Mouse (Mus musculus): ENCODE measurements around the gene St3gal5. TPM values are rescaled to one million over a fixed set of nuclear protein-coding genes. Genes with fewer than 3 reads are reported as not detected.
"Not testable (repeated sequence)": the region's sequence is repeated elsewhere in the genome, so short reads cannot be mapped to it uniquely, and the experiment has no call there.

The St3gal5 gene
- 77.9 and 78.5 TPM in 2 replicates for polyA plus RNA-seq (2014; fragmentation: Nextera tagmentation; extraction: Ambion mirVana)

DNA sequence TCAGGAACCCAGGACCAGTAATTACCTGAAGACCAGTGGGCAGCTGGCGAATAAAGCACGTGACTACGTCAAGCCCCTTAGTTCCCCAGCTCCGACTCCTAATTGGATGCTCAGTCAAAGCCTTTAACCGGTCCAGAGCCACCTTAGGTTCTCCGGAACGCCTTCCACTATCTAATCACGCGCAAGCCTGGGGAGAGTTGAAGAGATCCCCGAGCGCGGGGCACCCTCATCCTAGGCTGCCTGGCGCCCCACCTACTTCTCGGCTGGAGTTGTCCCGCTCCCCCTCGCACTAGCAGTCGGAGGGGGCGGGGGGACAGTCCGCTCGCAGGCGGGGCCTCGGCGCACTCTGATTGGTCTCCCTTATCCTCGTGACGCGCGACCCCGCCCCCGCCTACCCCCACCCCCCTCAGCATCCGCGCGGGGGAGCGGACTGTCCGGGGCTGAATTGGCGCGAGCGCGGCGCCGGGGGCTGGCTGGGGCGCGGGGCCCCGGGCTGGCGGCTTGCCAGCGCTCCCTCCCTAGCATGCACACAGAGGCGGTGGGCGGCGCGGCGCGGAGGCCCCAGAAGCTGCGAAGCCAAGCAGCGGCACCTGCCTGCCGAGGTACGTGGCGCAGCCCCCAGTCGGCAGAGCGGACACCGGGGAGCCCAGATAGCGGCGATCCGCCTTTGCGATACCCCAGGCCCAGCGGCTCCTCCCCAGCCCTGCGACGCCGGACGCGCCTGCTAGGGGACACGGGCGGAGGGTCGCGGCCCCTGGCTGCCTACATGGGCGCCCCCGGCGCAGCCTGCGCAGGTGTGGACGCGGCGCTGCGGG, at the start of gene St3gal5:
TSS of gene St3gal5 (plus strand) at position 412 of the 815 bp plus-strand sequence.
- ATAC-seq (ENCODE audit: low read depth): peak; percentile 97
- Histone ChIP-seq H3K36me3 (ENCODE audit: control insufficient read depth, insufficient read depth, low read length) (no peaks in the 10 kb centered on the region), H3K9me3 (ENCODE audit: control insufficient read depth, low read length) (no peaks in the 10 kb centered on the region), H3K27me3 (ENCODE audit: control insufficient read depth, insufficient read depth, low read length) (no peaks in the 10 kb centered on the region), H3K9ac (replicated peaks; ENCODE audit: low read depth, low read length) (peak within 1 kb of the TSS; percentile 86), H3K4me2 (ENCODE audit: low read depth, low read length) (peak within 1 kb of the TSS; percentile 79), H3K27ac (ENCODE audit: low read depth, low read length) (peak within 1 kb of the TSS; percentile 83), H3K4me1 (ENCODE audit: control insufficient read depth, insufficient read depth, low read length) (peaks cover 9% of the 10 kb centered on the region; the same call in 1 of the 2 replicates), H3K4me3 (ENCODE audit: low read depth, low read length) (peak within 1 kb of the TSS; percentile 91)
- under 1% methylated on average over 65 of the region's 81 CpGs for whole genome bisulfite sequencing

- WGBS: 90% methylated on average over 5 of the region's 5 CpGs
These were observed 48.7 kb upstream of the St3gal5 start for GRCm38 (mm10) chr6:72048643-72049042.

GRCm38 (mm10) chr6:72049941-72050340, 47.5 kb upstream of the St3gal5 start:
- Histone ChIP-seq H3K27ac (ENCODE audit: low read depth, low read length) (no peak overlapping the region), H3K4me2 (ENCODE audit: low read depth, low read length) (no peak overlapping the region), H3K9me3 (ENCODE audit: control insufficient read depth, low read length) (no peaks in the 10 kb centered on the region), H3K4me3 (ENCODE audit: low read depth, low read length) (no peak overlapping the region), H3K27me3 (ENCODE audit: control insufficient read depth, insufficient read depth, low read length) (no peaks in the 10 kb centered on the region), H3K9ac (replicated peaks; ENCODE audit: low read depth, low read length) (no peak overlapping the region), H3K36me3 (ENCODE audit: control insufficient read depth, insufficient read depth, low read length) (no peaks in the 10 kb centered on the region), H3K4me1 (ENCODE audit: control insufficient read depth, insufficient read depth, low read length) (no peaks in the 10 kb centered on the region)
- no peak for ATAC-seq (ENCODE audit: low read depth)
- WGBS: 65% methylated on average over 6 of the region's 6 CpGs

More at GRCm38 (mm10) chr6:72048643-72049042, 48.7 kb upstream of the St3gal5 start:
- Histone ChIP-seq H3K9ac (replicated peaks; ENCODE audit: low read depth, low read length) (no peak overlapping the region), H3K27ac (ENCODE audit: low read depth, low read length) (no peak overlapping the region), H3K9me3 (ENCODE audit: control insufficient read depth, low read length) (no peaks in the 10 kb centered on the region), H3K4me2 (ENCODE audit: low read depth, low read length) (no peak overlapping the region), H3K4me3 (ENCODE audit: low read depth, low read length) (no peak overlapping the region), H3K27me3 (ENCODE audit: control insufficient read depth, insufficient read depth, low read length) (no peaks in the 10 kb centered on the region), H3K36me3 (ENCODE audit: control insufficient read depth, insufficient read depth, low read length) (no peaks in the 10 kb centered on the region), H3K4me1 (ENCODE audit: control insufficient read depth, insufficient read depth, low read length) (no peaks in the 10 kb centered on the region)
- no peak for ATAC-seq (ENCODE audit: low read depth)

DNA sequence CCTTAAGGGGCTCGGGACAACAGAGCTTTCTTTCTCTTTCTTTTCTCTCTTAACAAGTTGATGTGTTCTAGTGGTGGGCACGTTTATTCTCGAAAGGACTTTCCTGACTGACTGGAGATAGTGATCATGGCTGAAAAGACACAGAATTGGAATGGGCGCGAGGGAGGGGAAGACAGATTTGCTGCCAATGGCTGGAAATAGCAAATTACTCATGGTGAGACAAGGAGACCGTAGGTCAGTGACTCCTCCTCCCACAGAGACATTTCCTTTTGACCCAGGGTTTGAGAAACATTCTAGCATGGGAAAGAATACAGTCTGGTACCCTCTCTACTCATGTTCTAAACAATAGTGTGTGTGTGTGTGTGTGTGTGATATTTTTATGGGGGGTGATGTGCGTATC, 46.6 kb upstream of the St3gal5 start:
- Histone ChIP-seq H3K27me3 (ENCODE audit: control insufficient read depth, insufficient read depth, low read length) (no peaks in the 10 kb centered on the region), H3K9ac (replicated peaks; ENCODE audit: low read depth, low read length) (no peak overlapping the region), H3K27ac (ENCODE audit: low read depth, low read length) (no peak overlapping the region), H3K4me3 (ENCODE audit: low read depth, low read length) (no peak overlapping the region), H3K4me2 (ENCODE audit: low read depth, low read length) (no peak overlapping the region), H3K4me1 (ENCODE audit: control insufficient read depth, insufficient read depth, low read length) (no peaks in the 10 kb centered on the region), H3K36me3 (ENCODE audit: control insufficient read depth, insufficient read depth, low read length) (no peaks in the 10 kb centered on the region), H3K9me3 (ENCODE audit: control insufficient read depth, low read length) (no peaks in the 10 kb centered on the region)
- no peak for ATAC-seq (ENCODE audit: low read depth)
- 62% methylated on average over 7 of the region's 7 CpGs for WGBS

DNA sequence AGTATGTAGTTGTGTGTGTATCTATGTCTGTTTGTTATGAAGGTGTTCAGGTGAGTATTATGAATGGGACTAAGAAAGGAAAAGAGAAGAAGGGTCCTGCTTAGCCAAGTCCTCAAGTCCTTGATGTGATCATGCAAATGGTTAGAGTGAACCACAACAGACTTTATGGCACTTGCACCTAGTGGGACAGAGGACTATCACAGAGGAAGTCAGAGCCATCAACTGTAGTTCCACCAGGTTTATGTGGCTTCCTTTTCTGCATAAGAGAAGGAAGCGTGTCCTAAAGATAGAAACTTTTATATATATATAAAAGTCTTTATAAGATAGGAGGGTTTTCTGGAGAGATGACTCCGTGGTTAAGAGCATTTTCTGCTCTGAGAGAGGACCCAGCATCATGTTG, 46.1 kb upstream of the St3gal5 start:
- 90% methylated on average over 2 of the region's 2 CpGs for WGBS
- no peak for ATAC-seq (ENCODE audit: low read depth)

GRCm38 (mm10) chr6:72051757-72052156, 45.6 kb upstream of the St3gal5 start:
- H3K9ac ChIP-seq (replicated peaks; ENCODE audit: low read depth, low read length): no peak overlapping the region
- no peaks in the 10 kb centered on the region for H3K36me3 ChIP-seq (ENCODE audit: control insufficient read depth, insufficient read depth, low read length)
- no peak overlapping the region for H3K27ac ChIP-seq (ENCODE audit: low read depth, low read length)
- no peak overlapping the region for H3K4me2 ChIP-seq (ENCODE audit: low read depth, low read length)
- no peak for ATAC-seq (ENCODE audit: low read depth)
- H3K4me3 ChIP-seq (ENCODE audit: low read depth, low read length): no peak overlapping the region
- H3K9me3 ChIP-seq (ENCODE audit: control insufficient read depth, low read length): no peaks in the 10 kb centered on the region
- no peaks in the 10 kb centered on the region for H3K27me3 ChIP-seq (ENCODE audit: control insufficient read depth, insufficient read depth, low read length)
- H3K4me1 ChIP-seq (ENCODE audit: control insufficient read depth, insufficient read depth, low read length): no peaks in the 10 kb centered on the region
- WGBS: 65% methylated on average over 6 of the region's 6 CpGs

More for the DNA sequence above, 46.1 kb upstream of the St3gal5 start:
- H3K36me3 ChIP-seq (ENCODE audit: control insufficient read depth, insufficient read depth, low read length): no peaks in the 10 kb centered on the region
- H3K4me2 ChIP-seq (ENCODE audit: low read depth, low read length): no peak overlapping the region
- no peak overlapping the region for H3K4me3 ChIP-seq (ENCODE audit: low read depth, low read length)
- H3K4me1 ChIP-seq (ENCODE audit: control insufficient read depth, insufficient read depth, low read length): no peaks in the 10 kb centered on the region
- H3K9ac ChIP-seq (replicated peaks; ENCODE audit: low read depth, low read length): no peak overlapping the region
- H3K9me3 ChIP-seq (ENCODE audit: control insufficient read depth, low read length): no peaks in the 10 kb centered on the region
- no peak overlapping the region for H3K27ac ChIP-seq (ENCODE audit: low read depth, low read length)
- H3K27me3 ChIP-seq (ENCODE audit: control insufficient read depth, insufficient read depth, low read length): no peaks in the 10 kb centered on the region

GRCm38 (mm10) chr6:72056548-72056947, 40.8 kb upstream of the St3gal5 start:
- Histone ChIP-seq H3K36me3 (ENCODE audit: control insufficient read depth, insufficient read depth, low read length) (no peaks in the 10 kb centered on the region), H3K9ac (replicated peaks; ENCODE audit: low read depth, low read length) (no peak overlapping the region), H3K27ac (ENCODE audit: low read depth, low read length) (no peak overlapping the region), H3K4me3 (ENCODE audit: low read depth, low read length) (no peak overlapping the region), H3K9me3 (ENCODE audit: control insufficient read depth, low read length) (no peaks in the 10 kb centered on the region), H3K4me1 (ENCODE audit: control insufficient read depth, insufficient read depth, low read length) (no peaks in the 10 kb centered on the region), H3K4me2 (ENCODE audit: low read depth, low read length) (no peak overlapping the region), H3K27me3 (ENCODE audit: control insufficient read depth, insufficient read depth, low read length) (no peaks in the 10 kb centered on the region)
- ATAC-seq (ENCODE audit: low read depth): no peak
- WGBS: 77% methylated on average over 2 of the region's 2 CpGs

DNA sequence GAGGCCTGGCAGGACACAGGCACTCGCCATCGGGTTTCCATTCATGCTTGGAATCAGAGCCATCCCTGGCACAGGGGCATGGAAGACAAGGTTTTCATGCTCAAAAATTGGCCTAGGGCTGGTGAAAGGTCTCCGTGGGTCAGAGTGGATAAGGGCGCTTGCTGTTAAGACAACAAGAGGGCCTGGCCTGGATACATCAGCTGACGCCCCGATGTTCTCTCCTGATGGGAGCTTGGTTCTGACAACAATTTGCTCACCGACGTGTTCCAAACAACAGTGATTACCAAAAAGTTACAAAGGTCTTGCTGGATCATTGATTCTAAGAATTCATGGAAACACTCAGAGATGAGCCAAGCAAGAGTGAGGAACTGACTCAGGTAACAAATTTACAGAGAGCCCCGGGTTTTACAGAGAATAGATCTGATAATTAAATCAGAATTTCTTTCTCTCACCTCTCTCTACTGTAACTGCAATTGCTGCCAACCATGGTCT, 38.9 kb upstream of the St3gal5 start:
- Histone ChIP-seq H3K9me3 (ENCODE audit: control insufficient read depth, low read length) (no peaks in the 10 kb centered on the region), H3K36me3 (ENCODE audit: control insufficient read depth, insufficient read depth, low read length) (no peaks in the 10 kb centered on the region), H3K4me2 (ENCODE audit: low read depth, low read length) (no peak overlapping the region), H3K27me3 (ENCODE audit: control insufficient read depth, insufficient read depth, low read length) (no peaks in the 10 kb centered on the region), H3K4me1 (ENCODE audit: control insufficient read depth, insufficient read depth, low read length) (no peaks in the 10 kb centered on the region), H3K4me3 (ENCODE audit: low read depth, low read length) (no peak overlapping the region), H3K27ac (ENCODE audit: low read depth, low read length) (no peak overlapping the region), H3K9ac (replicated peaks; ENCODE audit: low read depth, low read length) (no peak overlapping the region)
- ATAC-seq (ENCODE audit: low read depth): no peak
- 90% methylated on average over 9 of the region's 9 CpGs for WGBS

- not testable (repeated sequence) for H3K9ac ChIP-seq (replicated peaks; ENCODE audit: low read depth, low read length); H3K36me3 ChIP-seq (ENCODE audit: control insufficient read depth, insufficient read depth, low read length); H3K27me3 ChIP-seq (ENCODE audit: control insufficient read depth, insufficient read depth, low read length); H3K9me3 ChIP-seq (ENCODE audit: control insufficient read depth, low read length); H3K4me1 ChIP-seq (ENCODE audit: control insufficient read depth, insufficient read depth, low read length); H3K4me3 ChIP-seq (ENCODE audit: low read depth, low read length); H3K27ac ChIP-seq (ENCODE audit: low read depth, low read length); H3K4me2 ChIP-seq (ENCODE audit: low read depth, low read length); ATAC-seq (ENCODE audit: low read depth)
- WGBS: 57% methylated on average over 9 of the region's 10 CpGs
These were observed 36.7 kb upstream of the St3gal5 start for GRCm38 (mm10) chr6:72060677-72061076.

All from neural tube, embryonic 14.5 days (tissue).